Mouse (Mus musculus) heart, postnatal 36 days (tissue): ENCODE data around the gene Nfib. TPM values are rescaled to one million over a fixed set of nuclear protein-coding genes. Genes with fewer than 3 reads are reported as not detected.
A peak's percentile ranks its signal among the peaks of the same experiment; 100 is the strongest.

ENCODE experiments used
- DNase-seq, 2 experiments: peaks; one replicate each; pipeline ENCODE4 v3.0.0; 2021 to 2022
- intact Hi-C: fragments of 180-260 bp; cut with DNase I; formaldehyde crosslinking; loops from one replicate; pipeline ENCODE4 v1.15.1; 2025
- total RNA-seq, 2 experiments: library from RNA; stranded (reverse); gene quantifications; 2 replicates each; pipeline ENCODE4 v1.2.3; 2021

Gene Nfib
- total RNA-seq, 2 experiments from 2014 or later, result 113 to 131 TPM

- intact Hi-C loops, result no loop called here
- DNase-seq, result no peak
Observed at GRCm38 (mm10) chr4:82600636-82601035, 104.9 kb downstream of the Nfib start.

DNA sequence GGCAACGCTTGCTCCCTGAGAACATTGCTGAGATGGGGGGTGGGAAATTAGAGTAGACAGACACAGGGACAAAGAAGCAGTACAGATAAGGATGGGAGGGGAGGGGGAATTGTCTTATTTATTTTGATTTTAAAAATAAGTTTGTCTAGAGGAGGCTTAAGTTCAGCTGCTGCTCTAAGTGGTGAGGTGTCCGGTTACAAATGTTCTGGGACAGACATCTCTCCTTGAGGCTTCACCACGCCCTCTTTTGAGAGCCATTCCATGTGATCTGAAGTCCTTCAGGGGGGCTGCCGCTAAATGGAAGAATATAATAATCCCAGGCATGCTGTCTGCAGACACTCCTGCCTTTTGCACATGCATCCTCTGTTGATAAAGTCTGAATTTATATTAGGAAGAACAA lies 107.1 kb downstream of the Nfib start:
- DNase-seq, result no peak

GRCm38 (mm10) chr4:82593681-82594666 lies 111.6 kb downstream of the Nfib start:
- intact Hi-C loops, result loop anchor here (5.0 kb wide), 2 partner anchors 1097 to 1222 kb away; no protein-coding TSS in a partner anchor
- DNase-seq, result no peak

More for the DNA sequence above, 107.1 kb downstream of the Nfib start:
- intact Hi-C loops, result no loop called here

- intact Hi-C loops, result loop anchor here (5.0 kb wide), 2 partner anchors 1095 to 1220 kb away; no protein-coding TSS in a partner anchor
- DNase-seq, result peak; percentile 42 to 60
Observed at GRCm38 (mm10) chr4:82592086-82593030, 113.2 kb downstream of the Nfib start.

DNA sequence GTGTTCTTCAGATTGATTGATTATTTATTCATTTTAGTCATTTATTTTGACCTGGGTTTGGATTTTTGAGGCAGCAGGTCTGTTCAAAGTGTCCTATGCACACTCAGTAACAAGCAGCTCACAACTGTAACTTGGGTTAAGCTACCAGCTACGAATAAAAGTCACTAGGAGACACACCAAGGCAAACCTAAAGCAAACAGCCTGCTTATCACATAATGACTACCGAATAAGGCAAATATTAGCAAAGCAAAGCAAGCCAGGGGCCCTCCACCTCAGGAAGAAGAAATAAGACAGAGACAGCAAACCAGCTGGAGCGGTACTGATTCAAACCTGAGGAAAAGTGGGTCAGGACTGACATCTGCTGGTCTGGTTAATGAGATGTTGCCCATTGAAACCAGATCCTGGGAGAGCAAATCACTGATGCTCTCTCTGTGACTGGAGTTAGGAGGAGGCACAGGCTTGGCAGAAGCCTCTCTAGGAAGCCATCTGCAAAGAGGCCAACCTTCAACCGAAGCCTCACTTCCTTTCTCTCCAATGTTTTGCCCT lies 116.1 kb downstream of the Nfib start:
- DNase-seq, result peak; percentile 50 to 61
- intact Hi-C loops, result loop anchor here (2.0 kb wide), 2 partner anchors 81 to 1025 kb away; no protein-coding TSS in a partner anchor

GRCm38 (mm10) chr4:82588718-82589117 lies 116.8 kb downstream of the Nfib start:
- no peak for DNase-seq
- intact Hi-C loops, result loop anchor here (2.0 kb wide), 2 partner anchors 80 to 1024 kb away; no protein-coding TSS in a partner anchor

DNA sequence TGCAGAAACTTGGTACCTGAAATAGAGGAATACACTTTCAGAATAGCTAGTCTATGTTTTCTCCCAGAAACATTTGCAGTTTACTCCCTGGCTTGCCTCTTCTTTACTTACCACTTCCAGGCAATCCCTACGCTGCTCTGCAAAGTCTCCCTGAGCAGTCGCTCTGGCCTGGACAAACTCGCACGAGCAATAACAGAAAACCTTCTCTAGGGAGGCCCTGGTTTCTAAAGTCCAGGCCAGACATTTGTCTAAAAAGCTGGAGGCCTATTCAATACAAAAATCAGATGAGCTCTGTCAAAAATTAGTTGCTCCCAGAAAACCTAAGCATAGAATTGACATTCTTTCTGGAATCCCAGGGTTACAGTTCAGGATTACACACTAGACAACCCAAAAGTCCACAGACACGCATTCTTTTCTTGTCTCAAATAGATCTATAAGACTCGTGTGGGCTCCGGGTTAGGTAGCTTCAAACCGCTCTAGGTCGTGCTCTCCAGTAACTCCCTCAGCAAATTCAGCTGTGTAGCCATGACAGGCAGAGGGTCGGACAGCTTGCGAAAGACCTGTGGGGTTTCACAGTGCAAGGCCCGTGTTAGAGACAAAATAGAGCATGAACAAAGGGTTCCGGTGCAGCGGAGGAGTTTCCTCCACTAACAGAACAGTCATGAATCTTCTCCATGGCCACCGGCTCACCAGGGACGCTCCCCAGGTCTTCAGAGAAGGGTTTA lies 118.2 kb downstream of the Nfib start:
- no peak for DNase-seq

GRCm38 (mm10) chr4:82586637-82587036 lies 118.9 kb downstream of the Nfib start:
- intact Hi-C loops, result no loop called here
- no peak for DNase-seq

More for the DNA sequence above, 118.2 kb downstream of the Nfib start:
- intact Hi-C loops, result no loop called here

DNA sequence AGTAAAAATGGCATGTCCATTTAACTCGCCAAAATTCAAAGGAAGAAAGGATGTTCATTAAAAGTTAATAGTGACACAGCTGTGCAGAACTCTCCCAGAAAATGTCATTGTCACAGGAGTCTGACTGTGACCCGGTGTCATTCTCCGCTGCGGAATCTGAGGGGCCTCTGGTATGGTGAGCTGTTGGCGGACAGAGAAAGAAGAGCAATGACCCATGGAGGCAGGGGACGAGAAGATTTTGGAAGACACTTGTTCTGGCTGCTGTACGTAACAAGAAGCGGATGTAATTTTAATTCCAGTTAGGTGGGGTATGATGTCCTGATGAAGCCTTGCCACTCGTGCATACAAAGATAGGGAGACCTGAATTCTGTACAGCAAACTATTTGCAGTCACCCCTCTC lies 120.0 kb downstream of the Nfib start:
- intact Hi-C loops, result no loop called here
- no peak for DNase-seq

DNA sequence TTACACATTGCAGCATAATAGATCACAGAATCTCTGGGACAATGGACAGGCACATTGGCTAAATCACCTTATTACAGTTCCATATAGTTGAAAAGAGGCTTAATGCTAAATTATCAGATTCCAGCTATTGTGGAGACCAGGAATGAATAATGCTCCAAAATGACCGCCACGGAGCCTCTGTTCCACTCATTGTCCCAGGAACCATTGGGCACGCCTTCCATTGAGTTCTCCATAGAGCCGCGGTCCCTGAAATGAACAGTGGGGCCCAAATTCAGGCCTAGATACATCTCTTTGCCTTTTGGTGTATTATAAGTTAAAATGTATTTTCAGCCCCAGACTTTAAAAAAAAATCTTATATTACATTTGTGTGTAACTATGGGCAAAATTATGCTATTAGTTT lies 120.5 kb downstream of the Nfib start:
- intact Hi-C loops, result no loop called here
- DNase-seq, result no peak

- DNase-seq, result peak in 1 of 2 experiments; percentile 22
- intact Hi-C loops, result no loop called here
Observed at GRCm38 (mm10) chr4:82584548-82584947, 121.0 kb downstream of the Nfib start.

DNA sequence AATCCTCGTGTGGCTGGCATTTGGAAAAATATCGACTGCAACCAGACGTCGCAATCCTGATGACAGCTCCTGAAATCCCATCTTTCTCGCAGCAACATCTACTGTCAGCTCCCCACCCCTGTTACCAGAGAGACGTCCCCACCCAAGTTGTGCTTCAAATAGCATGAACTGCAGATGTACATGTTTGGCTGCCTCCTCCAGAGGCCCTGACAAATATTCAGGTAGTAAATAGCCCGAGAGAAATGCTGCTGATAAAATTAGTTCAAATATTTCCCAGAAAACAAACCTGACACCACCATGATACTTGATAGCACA lies 132.3 kb downstream of the Nfib start:
- no peak for DNase-seq

GRCm38 (mm10) chr4:82572410-82573290 lies 132.9 kb downstream of the Nfib start:
- intact Hi-C loops, result no loop called here
- DNase-seq, result peak in 1 of 2 experiments; percentile 35

More for the DNA sequence above, 132.3 kb downstream of the Nfib start:
- intact Hi-C loops, result no loop called here

DNA sequence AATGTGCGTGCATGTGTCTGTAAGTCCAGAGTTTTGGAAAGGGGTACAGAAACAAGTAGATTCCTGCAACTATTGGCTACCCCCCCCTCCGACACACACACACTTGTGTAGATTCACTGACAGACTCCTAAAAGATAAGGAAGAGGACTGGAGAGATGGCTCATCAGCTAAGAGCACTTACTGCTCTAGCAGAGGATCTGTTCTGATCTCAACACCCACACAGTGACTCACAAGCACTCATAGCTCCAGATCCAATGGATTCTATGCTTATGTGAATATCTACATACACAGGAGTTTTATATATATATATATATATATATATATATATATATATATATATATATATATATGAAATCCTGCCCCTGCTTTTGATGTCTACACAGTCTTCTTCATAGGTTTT lies 146.7 kb downstream of the Nfib start:
- no peak for DNase-seq
- intact Hi-C loops, result no loop called here

DNA sequence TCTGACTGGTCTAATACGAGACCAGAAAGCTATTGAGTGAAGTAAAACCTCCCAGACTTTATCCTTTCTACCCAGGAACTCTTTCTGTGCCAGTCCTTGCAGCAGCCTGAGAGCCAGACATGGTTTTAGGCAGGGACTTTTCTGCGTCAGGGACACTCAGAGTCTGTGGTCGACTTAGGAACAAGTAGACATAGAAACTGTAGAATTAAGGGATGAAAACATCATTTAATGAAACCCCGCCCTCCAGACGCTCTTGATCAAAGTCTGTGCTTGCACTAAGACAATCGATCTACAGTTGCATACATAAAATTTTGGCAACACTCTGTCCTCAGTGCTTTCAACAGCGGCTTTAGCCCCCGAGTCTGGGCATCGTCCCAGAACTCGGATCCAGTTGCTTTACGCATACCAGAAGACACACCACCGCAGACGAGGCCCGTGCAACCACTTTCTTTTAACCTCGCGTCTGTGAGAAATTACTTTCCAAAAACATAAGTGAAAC lies 149.8 kb downstream of the Nfib start:
- DNase-seq, result no peak

DNA sequence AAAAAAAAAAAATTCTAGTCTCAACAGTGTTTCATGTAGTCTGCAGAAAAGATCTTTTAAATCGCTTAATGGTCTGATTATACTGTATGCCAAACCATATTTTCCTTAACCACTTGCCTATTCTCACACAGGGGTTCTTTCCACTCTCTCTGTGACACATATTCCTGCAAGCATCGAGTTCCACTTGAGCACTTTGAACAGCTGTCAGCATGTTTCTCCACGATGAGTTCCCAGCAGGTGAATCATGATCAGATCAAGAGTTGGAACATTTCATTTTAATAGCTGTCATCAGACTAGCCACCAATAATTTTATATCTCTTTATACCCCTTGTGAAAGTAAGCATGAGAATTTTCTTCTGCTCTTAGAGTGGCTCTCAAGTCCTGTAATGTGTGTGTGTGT lies 151.9 kb downstream of the Nfib start:
- intact Hi-C loops, result no loop called here
- no peak for DNase-seq

More for the DNA sequence above, 149.8 kb downstream of the Nfib start:
- intact Hi-C loops, result no loop called here

DNA sequence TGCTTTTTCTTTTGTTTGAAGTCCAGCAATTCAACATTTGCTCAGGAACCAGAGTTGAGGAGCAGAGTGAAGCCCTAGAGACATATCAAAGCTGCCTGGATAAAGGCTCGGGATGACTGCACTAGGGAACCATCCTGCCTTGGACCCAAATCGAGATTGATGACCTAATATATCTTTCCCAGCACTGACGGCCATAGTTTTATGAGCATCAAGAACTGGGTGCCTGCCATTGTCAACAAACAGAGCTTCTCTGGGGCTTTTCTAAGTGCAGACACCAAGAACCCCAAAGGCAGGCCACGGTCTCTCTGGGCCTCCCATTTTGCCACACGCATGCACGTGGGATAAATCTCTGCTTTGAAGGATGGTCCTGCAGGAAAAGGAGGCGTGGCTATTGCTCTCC lies 153.3 kb downstream of the Nfib start:
- DNase-seq, result no peak
- intact Hi-C loops, result no loop called here

DNA sequence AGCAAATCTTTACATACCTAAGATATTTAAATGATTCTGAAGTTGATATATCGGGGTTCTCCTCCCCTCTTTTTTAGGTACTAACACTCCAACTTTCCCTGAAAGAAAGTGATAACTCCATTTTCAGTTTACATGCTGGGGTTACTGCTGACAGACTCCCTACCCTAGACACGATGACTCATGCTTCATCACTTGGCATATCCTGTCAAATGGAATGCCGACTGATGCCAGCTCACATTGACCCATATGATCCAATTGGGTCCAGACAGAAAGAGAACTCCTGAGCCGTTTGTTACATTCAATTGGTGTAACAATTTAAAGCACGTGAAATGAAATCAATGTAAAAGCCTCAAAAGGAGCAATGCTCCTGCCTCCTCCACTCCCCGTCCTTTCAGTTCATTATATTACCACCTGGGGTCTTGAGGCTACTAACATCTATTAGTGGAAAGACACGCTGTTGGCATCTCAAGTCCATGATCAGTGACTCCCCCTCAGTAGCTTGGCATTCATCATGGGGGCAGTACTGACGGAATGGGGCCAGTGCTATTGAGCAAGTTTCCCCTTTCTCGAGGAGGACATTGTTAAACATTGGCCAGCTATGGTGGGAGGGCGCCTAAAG lies 155.7 kb downstream of the Nfib start:
- DNase-seq, result no peak
- intact Hi-C loops, result no loop called here
